Mouse (Mus musculus): ENCODE results near the gene Isg15. TPM values are rescaled to one million over a fixed set of nuclear protein-coding genes. Genes with fewer than 3 reads are reported as not detected.
"Not testable (repeated sequence)": the region's sequence is repeated elsewhere in the genome, so short reads cannot be mapped to it uniquely, and the experiment has no call there.

The Isg15 gene
- total and polyA plus RNA-seq, 3 experiments, result 3.2 to 6.9 (median 4.5) TPM

DNA sequence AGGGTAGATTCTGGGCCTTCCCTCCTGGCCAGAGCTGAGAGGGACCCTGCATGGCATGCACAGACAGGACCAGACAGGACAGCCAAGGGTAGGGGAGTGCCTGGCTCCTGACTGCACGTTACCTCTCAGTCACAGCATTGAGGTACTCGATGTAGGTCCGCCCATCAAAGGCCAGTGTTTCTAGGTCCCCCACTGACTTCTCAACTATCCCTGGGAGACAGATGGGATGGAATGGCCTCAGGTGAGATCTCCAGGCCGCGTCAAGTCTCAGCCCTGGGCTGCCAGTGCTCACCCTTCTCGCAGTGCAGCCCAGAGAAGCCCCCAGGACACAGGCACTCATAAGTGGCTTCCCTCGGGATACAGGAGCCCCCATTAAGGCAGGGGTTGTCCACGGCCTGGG is 32.0 kb downstream of the Isg15 start:
- intact Hi-C loops (cut with DNase I), result no loop called here
- Histone ChIP-seq H3K4me3 (no peak overlapping the region), H3K27me3 (ENCODE audit: control insufficient read depth, insufficient read depth, low read length) (no peaks in the 10 kb centered on the region), H3K36me3 (ENCODE audit: control insufficient read depth, insufficient read depth, low read length) (no peaks in the 10 kb centered on the region), H3K4me1 (ENCODE audit: control insufficient read depth, insufficient read depth, low read length) (no peaks in the 10 kb centered on the region), H3K9ac (ENCODE audit: low read depth, low read length) (no peak overlapping the region), H3K27ac (no peak overlapping the region), H3K79me2 (replicated peaks; ENCODE audit: control insufficient read depth, insufficient read depth, low read length) (no peaks in the 10 kb centered on the region)
- WGBS, result 92% methylated on average over 8 of the region's 8 CpGs
- TF ChIP-seq CTCF (IDR thresholded peaks at IDR 0.05), result no peak
- no peak for TF ChIP-seq EP300 (IDR thresholded peaks at IDR 0.05; ENCODE audit: insufficient read depth, low read depth, low read length)
- no peak for DNase-seq

DNA sequence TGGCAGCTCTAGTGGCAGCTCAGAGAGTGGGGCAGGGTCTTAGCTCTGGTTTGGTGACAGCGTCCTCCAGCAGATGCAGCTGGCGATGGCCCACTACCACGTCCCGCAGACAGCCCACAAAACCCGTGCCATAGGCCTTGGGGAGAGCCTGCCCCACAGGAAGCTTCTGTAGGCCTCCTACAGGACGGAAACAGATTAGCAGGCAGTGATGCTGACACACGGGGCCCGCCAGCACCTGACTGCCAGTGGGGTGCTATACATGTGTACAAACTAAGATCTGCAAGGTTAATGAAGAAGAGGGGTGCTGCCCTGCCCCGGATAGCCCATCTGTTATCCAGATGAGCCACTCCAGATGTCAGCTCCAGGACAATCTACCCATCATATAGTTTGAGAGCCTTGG is 34.1 kb downstream of the Isg15 start:
- H3K4me1 ChIP-seq (ENCODE audit: control insufficient read depth, insufficient read depth, low read length), result no peaks in the 10 kb centered on the region
- WGBS, result 84% methylated on average over 9 of the region's 9 CpGs
- no peak for DNase-seq
- H3K9ac ChIP-seq (ENCODE audit: low read depth, low read length), result no peak overlapping the region
- intact Hi-C loops (cut with DNase I), result no loop called here
- no peak overlapping the region for H3K27ac ChIP-seq
- no peaks in the 10 kb centered on the region for H3K36me3 ChIP-seq (ENCODE audit: control insufficient read depth, insufficient read depth, low read length)
- no peaks in the 10 kb centered on the region for H3K79me2 ChIP-seq (replicated peaks; ENCODE audit: control insufficient read depth, insufficient read depth, low read length)
- no peak overlapping the region for H3K4me3 ChIP-seq
- no peaks in the 10 kb centered on the region for H3K27me3 ChIP-seq (ENCODE audit: control insufficient read depth, insufficient read depth, low read length)
- TF ChIP-seq POLR2A (IDR thresholded peaks at IDR 0.05; ENCODE audit: insufficient read depth, low read depth, low read length) (no peak), CTCF (IDR thresholded peaks at IDR 0.05) (peak; percentile 8; the same call in 1 of the 2 replicates), EP300 (IDR thresholded peaks at IDR 0.05; ENCODE audit: insufficient read depth, low read depth, low read length) (no peak)

DNA sequence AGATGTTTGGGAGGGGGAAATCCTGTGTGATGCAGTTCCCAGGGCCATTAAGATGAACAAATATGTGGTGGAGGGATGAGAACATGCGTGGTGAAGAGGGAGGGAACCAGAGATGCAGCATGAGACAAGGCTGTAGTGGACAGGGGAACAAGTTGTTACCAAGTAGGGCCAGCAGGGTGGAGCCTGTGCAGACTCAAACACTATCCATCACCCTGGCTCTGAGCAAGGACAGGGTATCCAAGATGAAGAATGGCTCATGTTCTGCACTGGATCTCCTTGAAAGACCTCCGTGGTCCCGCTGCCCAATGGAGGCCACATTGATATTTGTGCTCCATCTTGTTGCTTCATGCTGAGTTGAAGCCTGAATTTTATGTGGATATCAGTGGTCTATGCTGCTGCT is 45.8 kb downstream of the Isg15 start:
- WGBS, result 95% methylated on average over 3 of the region's 3 CpGs
- H3K27me3 ChIP-seq (ENCODE audit: control insufficient read depth, insufficient read depth, low read length), result no peaks in the 10 kb centered on the region
- no peaks in the 10 kb centered on the region for H3K36me3 ChIP-seq (ENCODE audit: control insufficient read depth, insufficient read depth, low read length)
- H3K4me3 ChIP-seq, result no peak overlapping the region
- no peak for DNase-seq
- TF ChIP-seq CTCF (IDR thresholded peaks at IDR 0.05), result no peak
- TF ChIP-seq POLR2A (IDR thresholded peaks at IDR 0.05; ENCODE audit: insufficient read depth, low read depth, low read length), result no peak
- no peak for TF ChIP-seq EP300 (IDR thresholded peaks at IDR 0.05; ENCODE audit: insufficient read depth, low read depth, low read length)
- H3K27ac ChIP-seq, result no peak overlapping the region
- H3K4me1 ChIP-seq (ENCODE audit: control insufficient read depth, insufficient read depth, low read length), result no peaks in the 10 kb centered on the region
- H3K9ac ChIP-seq (ENCODE audit: low read depth, low read length), result no peak overlapping the region
- intact Hi-C loops (cut with DNase I), result no loop called here
- H3K79me2 ChIP-seq (replicated peaks; ENCODE audit: control insufficient read depth, insufficient read depth, low read length), result no peaks in the 10 kb centered on the region

DNA sequence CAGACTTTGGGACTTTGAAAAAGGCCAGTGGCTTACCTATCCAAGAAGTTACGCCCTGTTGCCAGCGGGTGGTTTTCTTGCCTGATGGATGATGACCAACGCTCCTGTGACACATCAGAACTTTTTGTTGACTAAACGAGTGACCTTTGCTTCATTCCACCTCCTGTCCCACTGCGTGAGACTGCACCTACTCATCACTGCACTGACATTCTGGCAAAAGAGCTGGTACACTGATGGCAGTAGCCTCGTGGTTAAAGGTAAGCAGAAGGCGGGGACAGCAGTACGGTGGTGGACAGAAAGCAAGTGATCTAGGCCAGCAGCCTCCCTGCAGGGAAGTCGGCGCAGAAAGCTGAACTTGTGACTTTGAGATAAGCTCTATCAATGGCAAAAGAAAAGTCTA is 49.7 kb downstream of the Isg15 start:
- H3K36me3 ChIP-seq (ENCODE audit: control insufficient read depth, insufficient read depth, low read length); H3K27me3 ChIP-seq (ENCODE audit: control insufficient read depth, insufficient read depth, low read length); H3K9ac ChIP-seq (ENCODE audit: low read depth, low read length); DNase-seq; H3K79me2 ChIP-seq (replicated peaks; ENCODE audit: control insufficient read depth, insufficient read depth, low read length); H3K4me3 ChIP-seq; H3K4me1 ChIP-seq (ENCODE audit: control insufficient read depth, insufficient read depth, low read length); H3K27ac ChIP-seq; intact Hi-C loops (cut with DNase I): not testable (repeated sequence)
- 80% methylated on average over 10 of the region's 10 CpGs for WGBS

Small RNAs within 50 kb of the gene (microRNA-seq; reads per million reads assigned to microRNA genes)
- gene Mir7658, result 6.6 to 9.0 reads per million in 2 experiments

Other genes starting within 250 kb of the Isg15 start
- 10 to 100 TPM; 16.6 to 17.9 TPM for gene C1qtnf12, start 238.5 kb downstream of the Isg15 start, total RNA-seq (2021)
- gene C1qtnf12, start 238.5 kb downstream of the Isg15 start, polyA plus RNA-seq (2012; rRNA removed), result 17.2 and 21.8 TPM in 2 replicates
- 1 to 10 TPM; 2.5 to 3.0 TPM for gene B3galt6, start 208.2 kb downstream of the Isg15 start, total RNA-seq (2021)
- 2.7 and 3.6 TPM in 2 replicates for gene B3galt6, start 208.2 kb downstream of the Isg15 start, polyA plus RNA-seq (2012; rRNA removed)
- 10 to 100 TPM; 79.2 to 91.0 TPM for gene Sdf4, start 207.9 kb downstream of the Isg15 start, total RNA-seq (2021)
- 23.7 and 37.1 TPM in 2 replicates for gene Sdf4, start 207.9 kb downstream of the Isg15 start, polyA plus RNA-seq (2012; rRNA removed)
- gene Tnfrsf4, start 187.0 kb downstream of the Isg15 start, total RNA-seq (2021), result not detected
- 1.1 and 1.4 TPM in 2 replicates for gene Tnfrsf4, start 187.0 kb downstream of the Isg15 start, polyA plus RNA-seq (2012; rRNA removed)
- gene Tnfrsf18, start 174.7 kb downstream of the Isg15 start, total RNA-seq (2021), result under 1 TPM in 1 of 2 experiments, not detected in 1; 0.31 TPM
- gene Tnfrsf18, start 174.7 kb downstream of the Isg15 start, polyA plus RNA-seq (2012; rRNA removed), result 0.80 and 0.82 TPM in 2 replicates
- not detected for gene Ttll10, start 141.4 kb downstream of the Isg15 start, total RNA-seq (2021)
- gene Ttll10, start 141.4 kb downstream of the Isg15 start, polyA plus RNA-seq (2012; rRNA removed), result 0.32 and 1.1 TPM in 2 replicates
- gene 9430015G10Rik, start 90.8 kb downstream of the Isg15 start, total RNA-seq (2021), result 1 to 10 TPM; 1.7 to 3.5 TPM
- gene 9430015G10Rik, start 90.8 kb downstream of the Isg15 start, polyA plus RNA-seq (2012; rRNA removed), result 5.9 and 7.5 TPM in 2 replicates
- under 1 TPM in 1 of 2 experiments, not detected in 1; 0.07 TPM for gene Rnf223, start 70.3 kb downstream of the Isg15 start, total RNA-seq (2021)
- gene Rnf223, start 70.3 kb downstream of the Isg15 start, polyA plus RNA-seq (2012; rRNA removed), result 0.09 and 0.14 TPM in 2 replicates
- gene Agrn, start 3.3 kb downstream of the Isg15 start, total RNA-seq (2021), result 10 to 100 TPM; 24.3 to 26.9 TPM
- gene Agrn, start 3.3 kb downstream of the Isg15 start, polyA plus RNA-seq (2012; rRNA removed), result 50.4 and 70.1 TPM in 2 replicates
- 10 to 100 TPM in 1 of 2 experiments, 1 to 10 TPM in 1; 9.7 to 12.1 TPM for gene AW011738, start 2.5 kb upstream of the Isg15 start, total RNA-seq (2021)
- 4.6 and 4.8 TPM in 2 replicates for gene AW011738, start 2.5 kb upstream of the Isg15 start, polyA plus RNA-seq (2012; rRNA removed)
- 100 to 1,000 TPM; 273 to 332 TPM for gene Perm1, start 15.1 kb upstream of the Isg15 start, total RNA-seq (2021)
- gene Perm1, start 15.1 kb upstream of the Isg15 start, polyA plus RNA-seq (2012; rRNA removed), result 163 and 257 TPM in 2 replicates
- 10 to 100 TPM in 1 of 2 experiments, 1 to 10 TPM in 1; 9.7 to 10.8 TPM for gene Plekhn1, start 34.0 kb upstream of the Isg15 start, total RNA-seq (2021)
- 25.2 and 28.0 TPM in 2 replicates for gene Plekhn1, start 34.0 kb upstream of the Isg15 start, polyA plus RNA-seq (2012; rRNA removed)
- 10 to 100 TPM; 24.8 to 25.1 TPM for gene Noc2l, start 35.2 kb upstream of the Isg15 start, total RNA-seq (2021)
- gene Noc2l, start 35.2 kb upstream of the Isg15 start, polyA plus RNA-seq (2012; rRNA removed), result 33.9 and 45.5 TPM in 2 replicates
- gene Samd11, start 54.8 kb upstream of the Isg15 start, total RNA-seq (2021), result not detected
- 0.09 and 0.61 TPM in 2 replicates for gene Samd11, start 54.8 kb upstream of the Isg15 start, polyA plus RNA-seq (2012; rRNA removed)
- not detected for gene Vmn2r-ps159, start 130.3 kb upstream of the Isg15 start, total RNA-seq (2021)
- not detected in 2 replicates for gene Vmn2r-ps159, start 130.3 kb upstream of the Isg15 start, polyA plus RNA-seq (2012; rRNA removed)